Mouse (Mus musculus) hindbrain, embryonic 11.5 days (tissue): Measurements from ENCODE around the gene Parp16. TPM values are rescaled to one million over a fixed set of nuclear protein-coding genes. Genes with fewer than 3 reads are reported as not detected.

Experiments used
- ATAC-seq: fragments of 200-750 bp; cut with Nextera tagmentation; 2 replicates; pipeline ENCODE4 v1.8.0; 2017; ENCODE audit warnings: mild to moderate bottlenecking, moderate TSS enrichment, moderate library complexity; ENCODE audit not compliant: low FRiP score
- DNase-seq: peaks from one replicate; pipeline ENCODE4 v3.0.0-alpha.2; 2015; ENCODE audit warnings: low spot score
- H3K27ac ChIP-seq: fragments of 300-500 bp; sonication (generic); 2 replicates; pipeline ENCODE4 v1.5.1; 2014; ENCODE audit warnings: mild to moderate bottlenecking, low read depth, low read length
- H3K27me3 ChIP-seq: fragments of 300-500 bp; sonication (generic); 2 replicates; pipeline ENCODE4 v1.6.1; 2014; ENCODE audit warnings: mild to moderate bottlenecking, low read length, moderate library complexity, mixed read lengths; ENCODE audit not compliant: control insufficient read depth, insufficient read depth
- H3K36me3 ChIP-seq: fragments of 300-500 bp; sonication (generic); 2 replicates; pipeline ENCODE4 v1.6.1; 2014; ENCODE audit warnings: mild to moderate bottlenecking, low read length, moderate library complexity, mixed read lengths; ENCODE audit not compliant: control insufficient read depth, insufficient read depth
- H3K4me1 ChIP-seq: fragments of 300-500 bp; sonication (generic); replicated peaks from 2 replicates; pipeline ENCODE4 v1.6.1; 2014; ENCODE audit warnings: low read length, mixed read lengths; ENCODE audit not compliant: control insufficient read depth, insufficient read depth
- H3K4me2 ChIP-seq: fragments of 300-500 bp; sonication (generic); replicated peaks from 2 replicates; pipeline ENCODE4 v1.6.1; 2014; ENCODE audit warnings: mild to moderate bottlenecking, low read depth, low read length
- H3K4me3 ChIP-seq: fragments of 300-500 bp; sonication (generic); 2 replicates; pipeline ENCODE4 v1.5.1; 2014; ENCODE audit warnings: low read depth, low read length
- H3K9ac ChIP-seq: fragments of 300-500 bp; sonication (generic); 2 replicates; pipeline ENCODE4 v1.6.1; 2014; ENCODE audit warnings: low read depth, low read length
- H3K9me3 ChIP-seq: fragments of 300-500 bp; sonication (generic); 2 replicates; pipeline ENCODE4 v1.6.1; 2016; ENCODE audit warnings: low read length; ENCODE audit not compliant: control insufficient read depth
- WGBS: fragments of 180-500 bp; shearing (Covaris S2); extraction: QIAGEN DNeasy Blood & Tissue Kit; methylation state at CpG from one replicate; pipeline ENCODE4 v1.1.7; 2014; 5-methylcytosine and 5-hydroxymethylcytosine counted together
- polyA plus RNA-seq: library from polyadenylated mRNA; unstranded; fragments of >200 nt; fragmentation: Nextera tagmentation; extraction: Ambion mirVana; gene quantifications from 2 replicates; pipeline ENCODE4 v1.2.1, GENCODE M21; 2014

Gene Parp16
- polyA plus RNA-seq, 1 experiment from 2014 or later = 6.5 TPM

DNA sequence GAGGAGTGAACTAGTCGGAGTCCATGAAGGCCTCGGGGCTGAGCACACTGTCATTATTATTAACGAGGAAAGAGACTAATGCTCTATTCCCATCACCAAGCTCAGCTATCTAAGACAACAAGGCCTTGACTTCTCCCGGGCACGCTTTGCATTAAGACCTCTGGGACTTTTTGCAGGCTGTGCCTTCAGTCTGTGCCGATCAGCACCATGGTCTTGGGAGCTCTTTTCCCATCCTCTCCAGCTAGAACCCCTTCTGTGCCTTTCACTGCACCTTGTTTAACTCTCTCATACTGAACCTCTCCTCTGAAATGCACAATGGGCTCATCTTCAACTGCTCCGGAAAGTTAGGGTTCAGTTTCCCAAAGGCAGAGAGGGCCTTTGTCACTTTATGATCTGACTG lies 4.8 kb upstream of the Parp16 start:
- no peaks in the 10 kb centered on the region for H3K9me3 ChIP-seq
- H3K4me2 ChIP-seq = no peak overlapping the region
- H3K4me1 ChIP-seq = peaks cover 6% of the 10 kb centered on the region; the same call in 1 of the 2 replicates
- H3K27me3 ChIP-seq = no peaks in the 10 kb centered on the region
- ATAC-seq (no peak), DNase-seq (no peak)
- peaks cover 3% of the 10 kb centered on the region; the same call in 1 of the 2 replicates for H3K36me3 ChIP-seq
- no peak overlapping the region for H3K9ac ChIP-seq
- WGBS = 40% methylated on average over 7 of the region's 7 CpGs
- no peak overlapping the region for H3K4me3 ChIP-seq
- H3K27ac ChIP-seq = peak overlapping the region; percentile 14; the same call in 1 of the 2 replicates

DNA sequence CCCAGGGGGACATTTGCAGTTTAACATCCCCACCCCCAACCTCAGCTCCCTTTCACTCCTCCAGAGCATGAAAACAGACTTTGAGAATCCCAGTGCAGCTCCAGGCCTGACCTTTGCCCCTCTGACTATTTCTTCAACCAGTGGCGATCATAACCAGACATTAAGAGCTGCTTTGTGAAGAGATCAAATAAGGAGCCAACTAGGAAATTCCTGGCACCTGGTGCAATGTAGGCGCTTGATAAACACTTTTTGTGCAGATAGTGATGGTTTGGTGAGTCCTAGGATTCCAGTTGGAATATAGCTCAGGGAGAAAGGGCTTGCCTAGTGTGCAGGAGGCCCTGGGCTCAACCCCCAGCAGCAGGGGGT lies 3.8 kb upstream of the Parp16 start:
- DNase-seq (peak; percentile 45), ATAC-seq (no peak)
- Histone ChIP-seq H3K4me2 (no peak overlapping the region), H3K9ac (peak overlapping the region; percentile 38; the same call in 1 of the 2 replicates), H3K27ac (peak overlapping the region; percentile 70), H3K4me1 (peaks cover 10% of the 10 kb centered on the region; the same call in 1 of the 2 replicates), H3K4me3 (no peak overlapping the region), H3K36me3 (no peaks in the 10 kb centered on the region), H3K9me3 (no peaks in the 10 kb centered on the region), H3K27me3 (no peaks in the 10 kb centered on the region)
- 15% methylated on average over 2 of the region's 2 CpGs for WGBS

- H3K27me3 ChIP-seq = no peaks in the 10 kb centered on the region
- no peaks in the 10 kb centered on the region for H3K9me3 ChIP-seq
- no peak overlapping the region for H3K4me2 ChIP-seq
- H3K4me1 ChIP-seq = peaks cover 10% of the 10 kb centered on the region; the same call in 1 of the 2 replicates
- no peaks in the 10 kb centered on the region for H3K36me3 ChIP-seq
- peak overlapping the region; percentile 70 for H3K27ac ChIP-seq
- DNase-seq (no peak), ATAC-seq (no peak)
- peak overlapping the region; percentile 38; the same call in 1 of the 2 replicates for H3K9ac ChIP-seq
- no peak overlapping the region for H3K4me3 ChIP-seq
- WGBS = 16% methylated on average over 8 of the region's 8 CpGs
These were observed 3.2 kb upstream of the Parp16 start for GRCm38 (mm10) chr9:65191755-65192469.

GRCm38 (mm10) chr9:65193214-65193613 lies 1.9 kb upstream of the Parp16 start:
- H3K27me3 ChIP-seq = no peaks in the 10 kb centered on the region
- H3K4me3 ChIP-seq = no peak overlapping the region
- ATAC-seq (no peak), DNase-seq (no peak)
- no peaks in the 10 kb centered on the region for H3K9me3 ChIP-seq
- WGBS = 59% methylated on average over 12 of the region's 12 CpGs
- no peaks in the 10 kb centered on the region for H3K36me3 ChIP-seq
- no peak overlapping the region for H3K27ac ChIP-seq
- no peak overlapping the region for H3K4me2 ChIP-seq
- H3K9ac ChIP-seq = no peak overlapping the region
- H3K4me1 ChIP-seq = peaks cover 10% of the 10 kb centered on the region; the same call in 1 of the 2 replicates

DNA sequence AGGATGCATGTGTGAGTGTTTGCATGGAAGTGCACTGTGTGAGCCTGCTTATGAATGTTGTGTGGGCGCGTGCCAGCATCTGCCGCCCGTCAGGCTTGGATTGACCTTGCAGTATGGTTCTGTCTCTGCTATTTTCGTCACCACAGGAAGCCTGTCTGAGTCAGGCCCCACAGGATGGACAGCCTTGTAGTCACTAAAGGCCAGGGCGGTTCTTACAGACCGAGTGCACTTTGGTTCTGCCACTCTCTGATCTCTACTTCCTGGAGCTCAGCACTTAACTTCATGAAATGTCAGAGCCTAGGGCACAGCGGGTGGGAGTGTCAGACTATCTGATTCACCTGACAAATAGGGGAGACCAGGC lies 448 bp downstream of the Parp16 start:
- peak overlapping the region; percentile 65 for H3K27ac ChIP-seq
- H3K27me3 ChIP-seq = no peaks in the 10 kb centered on the region
- DNase-seq (peak; percentile 55), ATAC-seq (no peak)
- peak overlapping the region; percentile 21; the same call in 1 of the 2 replicates for H3K9ac ChIP-seq
- no peak overlapping the region for H3K4me2 ChIP-seq
- WGBS = 41% methylated on average over 8 of the region's 8 CpGs
- H3K9me3 ChIP-seq = no peaks in the 10 kb centered on the region
- no peaks in the 10 kb centered on the region for H3K36me3 ChIP-seq
- H3K4me1 ChIP-seq = peaks cover 10% of the 10 kb centered on the region; the same call in 1 of the 2 replicates
- H3K4me3 ChIP-seq = no peak overlapping the region

GRCm38 (mm10) chr9:65195982-65196737 lies 1.0 kb downstream of the Parp16 start:
- no peak overlapping the region for H3K4me2 ChIP-seq
- no peak overlapping the region for H3K4me3 ChIP-seq
- no peaks in the 10 kb centered on the region for H3K27me3 ChIP-seq
- H3K9me3 ChIP-seq = no peaks in the 10 kb centered on the region
- H3K4me1 ChIP-seq = peaks cover 8% of the 10 kb centered on the region; the same call in 1 of the 2 replicates
- peak; percentile 86 for ATAC-seq
- H3K27ac ChIP-seq = peak overlapping the region; percentile 65
- DNase-seq = peak; percentile 75
- WGBS = 4% methylated on average over 9 of the region's 9 CpGs
- H3K36me3 ChIP-seq = no peaks in the 10 kb centered on the region
- peak overlapping the region; percentile 45 for H3K9ac ChIP-seq

- Histone ChIP-seq H3K4me3 (no peak overlapping the region), H3K27me3 (no peaks in the 10 kb centered on the region), H3K9ac (peak overlapping the region; percentile 45; the same call in 1 of the 2 replicates), H3K4me2 (no peak overlapping the region), H3K9me3 (no peaks in the 10 kb centered on the region), H3K4me1 (peaks cover 4% of the 10 kb centered on the region; the same call in 1 of the 2 replicates), H3K27ac (peak overlapping the region; percentile 65), H3K36me3 (no peaks in the 10 kb centered on the region)
- peak; percentile 94 for DNase-seq
- ATAC-seq = peak; percentile 77
- 24% methylated on average over 26 of the region's 26 CpGs for WGBS
These were observed 1.8 kb downstream of the Parp16 start for GRCm38 (mm10) chr9:65196738-65197569.

DNA sequence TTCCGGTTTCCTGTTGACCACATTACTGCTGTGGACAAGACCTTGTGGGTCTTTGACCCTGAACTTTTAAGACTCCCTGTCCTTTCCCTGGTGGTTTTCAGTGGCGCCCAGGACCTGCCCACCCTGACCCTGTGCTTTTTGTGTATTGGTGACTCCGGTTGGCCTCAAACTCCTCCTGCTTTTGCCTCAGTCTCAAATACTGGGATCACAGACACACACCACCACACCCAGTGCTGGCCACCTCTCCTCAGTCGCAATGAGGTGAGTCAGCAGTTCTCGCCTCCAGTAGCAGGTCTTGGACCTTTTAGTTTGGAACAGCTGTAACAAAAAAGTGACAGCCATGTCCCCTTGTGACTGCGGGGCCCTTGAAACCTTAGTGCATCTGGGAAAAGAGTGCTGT lies 2.7 kb downstream of the Parp16 start:
- peaks cover 4% of the 10 kb centered on the region; the same call in 1 of the 2 replicates for H3K4me1 ChIP-seq

More for the DNA sequence above, 2.7 kb downstream of the Parp16 start:
- WGBS = 80% methylated on average over 6 of the region's 6 CpGs
- Histone ChIP-seq H3K27me3 (no peaks in the 10 kb centered on the region), H3K4me2 (no peak overlapping the region), H3K9me3 (no peaks in the 10 kb centered on the region), H3K27ac (no peak overlapping the region), H3K9ac (no peak overlapping the region), H3K36me3 (no peaks in the 10 kb centered on the region), H3K4me3 (no peak overlapping the region)
- DNase-seq = no peak
- ATAC-seq = no peak
